Mouse (Mus musculus) spleen, embryonic (tissue): ENCODE data around the gene Gm21985.

Source experiments
- CTCF ChIA-PET: fragments of 350-600 bp; sonication (Branson Sonifier 250); formaldehyde crosslinking; loops from one replicate; lab custom pipeline; 2022; lab: Charles Lee

Gm21985 gene

DNA sequence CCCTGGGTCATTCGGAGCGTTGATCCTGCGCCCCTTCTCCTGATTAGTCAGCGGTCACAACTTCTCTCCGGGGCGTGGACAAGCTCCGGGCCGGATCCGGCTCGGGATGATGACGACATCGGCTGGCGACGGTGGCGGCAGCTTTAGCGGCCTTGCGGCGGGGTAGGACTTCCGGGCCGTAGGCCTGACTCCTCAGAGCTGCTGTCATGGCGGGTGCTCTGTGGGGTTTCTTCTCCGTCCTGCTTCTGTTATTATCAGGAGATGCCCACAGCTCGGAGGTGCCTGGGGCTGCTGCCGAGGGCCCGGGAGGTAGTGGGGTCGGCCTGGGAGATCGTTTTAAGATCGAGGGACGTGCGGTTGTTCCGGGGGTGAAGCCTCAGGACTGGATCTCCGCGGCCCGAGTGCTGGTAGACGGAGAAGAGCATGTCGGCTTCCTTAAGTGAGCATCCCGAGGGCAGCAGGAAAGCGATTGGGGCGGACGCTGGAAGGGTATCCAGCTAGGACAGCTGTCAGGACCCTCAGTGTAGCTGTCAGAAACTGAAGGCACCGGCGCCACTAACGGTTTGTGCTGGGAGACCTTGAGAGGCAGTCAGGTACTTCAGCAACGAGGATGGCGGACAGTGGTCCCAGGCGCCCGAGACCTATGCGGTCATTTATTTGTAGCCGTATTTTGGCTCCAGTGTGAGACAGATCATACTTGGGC is 188.9 kb downstream of the Gm21985 start, which contains the start of gene Emc7:
Gene Emc7, plus strand, starts transcription at position 136 of the 703 bp plus-strand sequence.
- CTCF ChIA-PET, result no interaction called here
